Mouse (Mus musculus) hindbrain, embryonic 11.5 days (tissue): ENCODE measurements around the gene Dag1. TPM values are rescaled to one million over a fixed set of nuclear protein-coding genes. Genes with fewer than 3 reads are reported as not detected.

Experiments used
- ATAC-seq: fragments of 200-750 bp; cut with Nextera tagmentation; 2 replicates; pipeline ENCODE4 v1.8.0; 2017; ENCODE audit warnings: mild to moderate bottlenecking, moderate TSS enrichment, moderate library complexity; ENCODE audit not compliant: low FRiP score
- DNase-seq: peaks from one replicate; pipeline ENCODE4 v3.0.0-alpha.2; 2015; ENCODE audit warnings: low spot score
- H3K27ac ChIP-seq: fragments of 300-500 bp; sonication (generic); 2 replicates; pipeline ENCODE4 v1.5.1; 2014; ENCODE audit warnings: mild to moderate bottlenecking, low read depth, low read length
- H3K27me3 ChIP-seq: fragments of 300-500 bp; sonication (generic); 2 replicates; pipeline ENCODE4 v1.6.1; 2014; ENCODE audit warnings: mild to moderate bottlenecking, low read length, moderate library complexity, mixed read lengths; ENCODE audit not compliant: control insufficient read depth, insufficient read depth
- H3K36me3 ChIP-seq: fragments of 300-500 bp; sonication (generic); 2 replicates; pipeline ENCODE4 v1.6.1; 2014; ENCODE audit warnings: mild to moderate bottlenecking, low read length, moderate library complexity, mixed read lengths; ENCODE audit not compliant: control insufficient read depth, insufficient read depth
- H3K4me1 ChIP-seq: fragments of 300-500 bp; sonication (generic); replicated peaks from 2 replicates; pipeline ENCODE4 v1.6.1; 2014; ENCODE audit warnings: low read length, mixed read lengths; ENCODE audit not compliant: control insufficient read depth, insufficient read depth
- H3K4me2 ChIP-seq: fragments of 300-500 bp; sonication (generic); replicated peaks from 2 replicates; pipeline ENCODE4 v1.6.1; 2014; ENCODE audit warnings: mild to moderate bottlenecking, low read depth, low read length
- H3K4me3 ChIP-seq: fragments of 300-500 bp; sonication (generic); 2 replicates; pipeline ENCODE4 v1.5.1; 2014; ENCODE audit warnings: low read depth, low read length
- H3K9ac ChIP-seq: fragments of 300-500 bp; sonication (generic); 2 replicates; pipeline ENCODE4 v1.6.1; 2014; ENCODE audit warnings: low read depth, low read length
- H3K9me3 ChIP-seq: fragments of 300-500 bp; sonication (generic); 2 replicates; pipeline ENCODE4 v1.6.1; 2016; ENCODE audit warnings: low read length; ENCODE audit not compliant: control insufficient read depth
- WGBS: fragments of 180-500 bp; shearing (Covaris S2); extraction: QIAGEN DNeasy Blood & Tissue Kit; methylation state at CpG from one replicate; pipeline ENCODE4 v1.1.7; 2014; 5-methylcytosine and 5-hydroxymethylcytosine counted together
- polyA plus RNA-seq: library from polyadenylated mRNA; unstranded; fragments of >200 nt; fragmentation: Nextera tagmentation; extraction: Ambion mirVana; gene quantifications from 2 replicates; pipeline ENCODE4 v1.2.1, GENCODE M21; 2014

The Dag1 gene
- polyA plus RNA-seq, 1 experiment from 2014 or later, result 51.0 TPM

- Histone ChIP-seq H3K9me3 (no peaks in the 10 kb centered on the region), H3K4me2 (no peak overlapping the region), H3K4me1 (no peaks in the 10 kb centered on the region), H3K9ac (no peak overlapping the region), H3K27ac (no peak overlapping the region), H3K4me3 (no peak overlapping the region), H3K27me3 (no peaks in the 10 kb centered on the region), H3K36me3 (no peaks in the 10 kb centered on the region)
- DNase-seq (no peak), ATAC-seq (no peak)
- 68% methylated on average over 10 of the region's 10 CpGs for WGBS
Observed at GRCm38 (mm10) chr9:108266261-108266935, 2.6 kb upstream of the Dag1 start.

- WGBS, result 17% methylated on average over 10 of the region's 10 CpGs
- peak overlapping the region; percentile 67 for H3K27ac ChIP-seq
- H3K36me3 ChIP-seq, result no peaks in the 10 kb centered on the region
- H3K4me2 ChIP-seq, result peak overlapping the region; percentile 80
- no peaks in the 10 kb centered on the region for H3K9me3 ChIP-seq
- peak; percentile 61 for ATAC-seq
- no peaks in the 10 kb centered on the region for H3K4me1 ChIP-seq
- DNase-seq, result no peak
- peak overlapping the region; percentile 45; the same call in 1 of the 2 replicates for H3K9ac ChIP-seq
- H3K27me3 ChIP-seq, result no peaks in the 10 kb centered on the region
- H3K4me3 ChIP-seq, result peak overlapping the region; percentile 87
Observed at GRCm38 (mm10) chr9:108264191-108264921, 598 bp upstream of the Dag1 start.

- ATAC-seq (peak; percentile 65), DNase-seq (peak; percentile 61)
- Histone ChIP-seq H3K9me3 (no peaks in the 10 kb centered on the region), H3K36me3 (no peaks in the 10 kb centered on the region), H3K27me3 (no peaks in the 10 kb centered on the region), H3K4me2 (peak overlapping the region; percentile 80), H3K27ac (peak overlapping the region; percentile 84), H3K4me1 (no peaks in the 10 kb centered on the region), H3K9ac (peak overlapping the region; percentile 87), H3K4me3 (peak overlapping the region; percentile 87)
- WGBS, result under 1% methylated on average over 50 of the region's 62 CpGs
Observed at GRCm38 (mm10) chr9:108263131-108263681, 552 bp downstream of the Dag1 start.

GRCm38 (mm10) chr9:108262494-108263049 lies 1.2 kb downstream of the Dag1 start:
- 48% methylated on average over 11 of the region's 11 CpGs for WGBS
- Histone ChIP-seq H3K4me3 (peak overlapping the region; percentile 87), H3K4me2 (peak overlapping the region; percentile 80), H3K9ac (peak overlapping the region; percentile 87), H3K27me3 (no peaks in the 10 kb centered on the region), H3K27ac (no peak overlapping the region), H3K4me1 (no peaks in the 10 kb centered on the region), H3K36me3 (no peaks in the 10 kb centered on the region), H3K9me3 (no peaks in the 10 kb centered on the region)
- DNase-seq (peak; percentile 13), ATAC-seq (no peak)

GRCm38 (mm10) chr9:108261865-108262264 lies 1.9 kb downstream of the Dag1 start:
- Histone ChIP-seq H3K27me3 (no peaks in the 10 kb centered on the region), H3K4me1 (no peaks in the 10 kb centered on the region), H3K9ac (no peak overlapping the region), H3K27ac (no peak overlapping the region), H3K9me3 (no peaks in the 10 kb centered on the region), H3K4me2 (no peak overlapping the region), H3K36me3 (no peaks in the 10 kb centered on the region), H3K4me3 (no peak overlapping the region)
- DNase-seq (no peak), ATAC-seq (no peak)
- WGBS, result 83% methylated on average over 7 of the region's 7 CpGs

- Histone ChIP-seq H3K4me3 (no peak overlapping the region), H3K27me3 (no peaks in the 10 kb centered on the region), H3K36me3 (no peaks in the 10 kb centered on the region), H3K9me3 (no peaks in the 10 kb centered on the region), H3K27ac (no peak overlapping the region), H3K9ac (no peak overlapping the region), H3K4me1 (no peaks in the 10 kb centered on the region), H3K4me2 (no peak overlapping the region)
- 90% methylated on average over 4 of the region's 4 CpGs for WGBS
- DNase-seq (no peak), ATAC-seq (no peak)
Observed at GRCm38 (mm10) chr9:108260526-108260925, 3.2 kb downstream of the Dag1 start.

GRCm38 (mm10) chr9:108252766-108253165 lies 11.0 kb downstream of the Dag1 start:
- no peak overlapping the region for H3K27ac ChIP-seq
- no peak overlapping the region for H3K9ac ChIP-seq
- H3K27me3 ChIP-seq, result no peaks in the 10 kb centered on the region
- 96% methylated on average over 7 of the region's 7 CpGs for WGBS
- no peaks in the 10 kb centered on the region for H3K4me1 ChIP-seq
- DNase-seq (no peak), ATAC-seq (no peak)
- H3K9me3 ChIP-seq, result no peaks in the 10 kb centered on the region
- no peak overlapping the region for H3K4me3 ChIP-seq
- no peak overlapping the region for H3K4me2 ChIP-seq
- H3K36me3 ChIP-seq, result no peaks in the 10 kb centered on the region

GRCm38 (mm10) chr9:108251877-108252276 lies 11.9 kb downstream of the Dag1 start:
- WGBS, result 94% methylated on average over 6 of the region's 6 CpGs
- H3K9me3 ChIP-seq, result no peaks in the 10 kb centered on the region
- no peaks in the 10 kb centered on the region for H3K4me1 ChIP-seq
- no peak overlapping the region for H3K27ac ChIP-seq
- ATAC-seq (no peak), DNase-seq (no peak)
- H3K4me2 ChIP-seq, result no peak overlapping the region
- H3K27me3 ChIP-seq, result no peaks in the 10 kb centered on the region
- no peak overlapping the region for H3K9ac ChIP-seq
- no peaks in the 10 kb centered on the region for H3K36me3 ChIP-seq
- H3K4me3 ChIP-seq, result no peak overlapping the region
